Mouse (Mus musculus) MEL (cell line): ENCODE results near the gene Asxl2. TPM values are rescaled to one million over a fixed set of nuclear protein-coding genes. Genes with fewer than 3 reads are reported as not detected.

Source experiments
- DNase-seq: peaks from one replicate; pipeline ENCODE4 v3.0.0; 2011; ENCODE audit warnings: low read depth, low spot score
- H3K27ac ChIP-seq: 2 replicates; pipeline ENCODE4 v1.5.1; 2012; ENCODE audit warnings: low read depth, mild to moderate bottlenecking, control low read depth, low read length, moderate library complexity; ENCODE audit not compliant: control insufficient read depth
- H3K27me3 ChIP-seq, 2 experiments: fragments of 150-350 bp in 1 of 2; sonication (generic) in 1 of 2; 2 replicates each; pipeline ENCODE4 v1.6.1; 2012; ENCODE audit warnings: low read length in 2 of 2, mild to moderate bottlenecking in 2 of 2, improper control_type of control experiment in 1 of 2, moderate library complexity in 1 of 2; ENCODE audit not compliant: insufficient read depth in 2 of 2, control insufficient read depth in 1 of 2
- H3K36me3 ChIP-seq, 2 experiments: 2 replicates each; pipeline ENCODE4 v1.6.1; 2012 to 2014; ENCODE audit warnings: low read length in 2 of 2, improper control_type of control experiment in 1 of 2, inconsistent platforms in 1 of 2, mild to moderate bottlenecking in 1 of 2; ENCODE audit not compliant: insufficient read depth in 2 of 2, control insufficient read depth in 1 of 2
- H3K4me1 ChIP-seq, 2 experiments: fragments of 150-350 bp in 1 of 2; sonication (generic) in 1 of 2; 2 replicates each; pipeline ENCODE4 v1.6.1; 2012; ENCODE audit warnings: low read length in 2 of 2, improper control_type of control experiment in 1 of 2, mild to moderate bottlenecking in 1 of 2; ENCODE audit not compliant: insufficient read depth in 2 of 2, control insufficient read depth in 1 of 2
- H3K4me3 ChIP-seq, 2 experiments: fragments of 150-350 bp in 1 of 2; sonication (generic) in 1 of 2; 2 replicates each; pipeline ENCODE4 v1.5.1; 2012; ENCODE audit warnings: low read depth in 2 of 2, low read length in 2 of 2, mild to moderate bottlenecking in 2 of 2, moderate library complexity in 2 of 2, control low read depth in 1 of 2, improper control_type of control experiment in 1 of 2; ENCODE audit not compliant: control insufficient read depth in 1 of 2, insufficient read depth in 1 of 2
- H3K79me2 ChIP-seq: 2 replicates; pipeline ENCODE4 v1.6.1; 2012; ENCODE audit warnings: mild to moderate bottlenecking, low read length, moderate library complexity; ENCODE audit not compliant: control insufficient read depth, poor library complexity, insufficient read depth
- H3K9ac ChIP-seq: 2 replicates; pipeline ENCODE4 v1.6.1; 2012; ENCODE audit warnings: low read depth, mild to moderate bottlenecking, control low read depth, low read length, moderate library complexity; ENCODE audit not compliant: control insufficient read depth, poor library complexity, severe bottlenecking
- H3K9me3 ChIP-seq: fragments of 150-350 bp; sonication (generic); replicated peaks from 2 replicates; pipeline ENCODE4 v1.6.1; 2012; ENCODE audit warnings: mild to moderate bottlenecking, low read length, improper control_type of control experiment, moderate library complexity; ENCODE audit not compliant: insufficient read depth
- BHLHE40 ChIP-seq: IDR thresholded peaks from 2 replicates; pipeline ENCODE4 v1.6.1; 2012; ENCODE audit warnings: low read depth, mild to moderate bottlenecking, inconsistent platforms, low read length, improper control_type of control experiment, borderline replicate concordance
- CHD1 ChIP-seq: IDR thresholded peaks from 2 replicates; pipeline ENCODE4 v1.6.1; 2012; ENCODE audit warnings: low read depth, mild to moderate bottlenecking, inconsistent platforms, low read length, improper control_type of control experiment
- CHD2 ChIP-seq: IDR thresholded peaks from 2 replicates; pipeline ENCODE4 v1.6.1; 2011; ENCODE audit warnings: low read length, improper control_type of control experiment
- CTCF ChIP-seq, 3 experiments: IDR thresholded peaks in 2 of 3; conservative IDR thresholded peaks in 1 of 3; 2 replicates each; pipeline ENCODE4 v1.5.1; 2011 to 2012; ENCODE audit warnings: low read length in 3 of 3, low read depth in 2 of 3, mild to moderate bottlenecking in 2 of 3, improper control_type of control experiment in 1 of 3, inconsistent platforms in 1 of 3, mixed read lengths in 1 of 3, moderate library complexity in 1 of 3; ENCODE audit not compliant: control insufficient read depth in 1 of 3, insufficient read depth in 1 of 3, poor library complexity in 1 of 3, severe bottlenecking in 1 of 3
- ELF1 ChIP-seq: IDR thresholded peaks from 2 replicates; pipeline ENCODE4 v1.6.1; 2014; ENCODE audit warnings: low read depth, mild to moderate bottlenecking, inconsistent platforms, low read length, improper control_type of control experiment, moderate library complexity
- JUND ChIP-seq: IDR thresholded peaks from 2 replicates; pipeline ENCODE4 v1.6.1; 2011; ENCODE audit warnings: low read depth, mild to moderate bottlenecking, improper control_type of control experiment, low read length
- MAX ChIP-seq: IDR thresholded peaks from 2 replicates; pipeline ENCODE4 v1.6.1; 2011; ENCODE audit warnings: low read length, improper control_type of control experiment
- MEF2A ChIP-seq: IDR thresholded peaks from 2 replicates; pipeline ENCODE4 v1.6.1; 2014; ENCODE audit warnings: low read depth, mild to moderate bottlenecking, inconsistent platforms, low read length, improper control_type of control experiment; ENCODE audit not compliant: poor library complexity, insufficient replicate concordance, severe bottlenecking; ENCODE audit errors: extremely low read depth
- NELFE ChIP-seq: IDR thresholded peaks from 2 replicates; pipeline ENCODE4 v1.6.1; 2011; ENCODE audit warnings: low read depth, low read length, improper control_type of control experiment
- NRF1 ChIP-seq: IDR thresholded peaks from 2 replicates; pipeline ENCODE4 v1.6.1; 2014; ENCODE audit warnings: low read depth, mild to moderate bottlenecking, inconsistent platforms, low read length, improper control_type of control experiment, moderate library complexity; ENCODE audit not compliant: poor library complexity, insufficient read depth, severe bottlenecking
- POLR2AphosphoS2 ChIP-seq: IDR thresholded peaks from 2 replicates; pipeline ENCODE4 v1.6.1; 2011; ENCODE audit warnings: low read length, improper control_type of control experiment
- POLR2AphosphoS5 ChIP-seq: IDR thresholded peaks from 2 replicates; pipeline ENCODE4 v1.6.1; 2012; ENCODE audit warnings: low read depth, borderline replicate concordance, mild to moderate bottlenecking, inconsistent platforms, low read length, moderate library complexity, mixed read lengths
- RCOR1 ChIP-seq: IDR thresholded peaks from 2 replicates; pipeline ENCODE4 v1.6.1; 2012; ENCODE audit warnings: low read depth, mild to moderate bottlenecking, inconsistent platforms, low read length, improper control_type of control experiment
- TCF12 ChIP-seq: IDR thresholded peaks from 2 replicates; pipeline ENCODE4 v1.6.1; 2014; ENCODE audit warnings: low read depth, mild to moderate bottlenecking, inconsistent platforms, low read length, improper control_type of control experiment, moderate library complexity
- UBTF ChIP-seq: IDR thresholded peaks from 2 replicates; pipeline ENCODE4 v1.6.1; 2012; ENCODE audit warnings: low read depth, mild to moderate bottlenecking, inconsistent platforms, low read length, improper control_type of control experiment, moderate library complexity, borderline replicate concordance; ENCODE audit not compliant: insufficient read depth
- USF1 ChIP-seq: IDR thresholded peaks from 2 replicates; pipeline ENCODE4 v1.6.1; 2014; ENCODE audit warnings: low read depth, mild to moderate bottlenecking, inconsistent platforms, low read length, improper control_type of control experiment, moderate library complexity
- ZMIZ1 ChIP-seq: IDR thresholded peaks from 2 replicates; pipeline ENCODE4 v1.6.1; 2012; ENCODE audit warnings: low read depth, mild to moderate bottlenecking, inconsistent platforms, low read length, improper control_type of control experiment, moderate library complexity
- polyA plus RNA-seq, 2 experiments: library from polyadenylated mRNA; stranded (reverse) in 1 of 2; unstranded in 1 of 2; fragments of >175 nt in 1 of 2; fragments of >200 nt in 1 of 2; gene quantifications; 2 replicates each; pipeline versions ENCODE4 v1.2.1 to v1.2.4; 2012; ENCODE audit warnings: low replicate concordance in 2 of 2, low read depth in 1 of 2; ENCODE audit not compliant: insufficient read length in 2 of 2, insufficient read depth in 1 of 2, missing spikeins in 1 of 2
- total RNA-seq: library from RNA; depleted of rRNA; stranded (reverse); fragments of 300-350 nt; gene quantifications from 2 replicates; pipeline ENCODE4 v1.2.3, GENCODE M21; 2012

The Asxl2 gene
- total and polyA plus RNA-seq, 3 experiments: 18.8 to 62.0 (median 26.2) TPM

- TF ChIP-seq JUND: no peak
- 0 out of 2 replicates have a peak, but pooled peaks have one; percentile 31 for TF ChIP-seq ELF1
- no peak for TF ChIP-seq MAX
- TF ChIP-seq NELFE: peak; percentile 18; the same call in 1 of the 2 replicates
These were observed 3.2 kb downstream of the Asxl2 start (continued) for GRCm38 (mm10) chr12:3429681-3430442.

GRCm38 (mm10) chr12:3430443-3430753 lies 3.7 kb downstream of the Asxl2 start:
- Histone ChIP-seq H3K27me3 (no peaks in the 10 kb centered on the region), H3K4me3 (peak overlapping the region; percentile 9 to 19; a peak in 2 of 4 replicates), H3K27ac (peak overlapping the region; percentile 74)

DNA sequence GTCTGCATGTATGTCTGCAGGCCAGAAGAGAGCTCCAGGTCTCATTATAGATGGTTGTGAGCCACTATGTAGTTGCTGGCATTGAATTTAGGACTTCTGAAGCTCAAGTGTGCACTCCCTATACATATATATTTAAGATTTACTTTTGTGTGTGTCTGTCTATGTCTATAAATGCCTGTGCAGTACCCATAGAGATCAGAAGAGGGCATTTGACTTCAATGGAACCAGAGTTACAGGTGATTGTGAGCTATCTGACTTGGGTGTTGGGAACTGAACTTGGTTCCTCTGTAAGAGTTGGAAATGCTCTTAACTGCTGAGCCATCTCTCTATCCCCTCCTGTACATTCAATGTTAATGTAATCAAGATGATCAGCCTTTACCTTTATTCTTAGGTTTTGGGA lies 4.3 kb downstream of the Asxl2 start:
- peak; percentile 53 for DNase-seq
- peaks cover 67% of the 10 kb centered on the region for H3K79me2 ChIP-seq

More at GRCm38 (mm10) chr12:3430443-3430753, 3.7 kb downstream of the Asxl2 start:
- Histone ChIP-seq H3K9me3 (no peaks in the 10 kb centered on the region), H3K9ac (peak overlapping the region; percentile 38; the same call in 1 of the 2 replicates), H3K79me2 (peaks cover 67% of the 10 kb centered on the region), H3K36me3 (peaks cover 7 to 42% of the 10 kb centered on the region in 2 experiments), H3K4me1 (peaks cover 16 to 18% of the 10 kb centered on the region in 2 experiments)
- TF ChIP-seq CTCF (IDR thresholded peaks at IDR 0.05 in 2 of 3, conservative IDR thresholded peaks at IDR 0.05 in 1 of 3; ENCODE audit: control insufficient read depth in 1 of 3, insufficient read depth in 1 of 3, low read depth in 2 of 3, low read length in 3 of 3, poor library complexity in 1 of 3, severe bottlenecking in 1 of 3) (no peak), NRF1 (no peak), POLR2AphosphoS5 (no peak), ZMIZ1 (no peak), UBTF (no peak), MAX (no peak), CHD2 (no peak), MEF2A (no peak), TCF12 (no peak), POLR2AphosphoS2 (no peak), BHLHE40 (no peak)
- no peak for DNase-seq

More for the DNA sequence above, 4.3 kb downstream of the Asxl2 start:
- no peak overlapping the region for H3K27ac ChIP-seq
- no peaks in the 10 kb centered on the region for H3K9me3 ChIP-seq
- H3K4me1 ChIP-seq: peaks cover 16 to 18% of the 10 kb centered on the region in 2 experiments
- no peak for TF ChIP-seq RCOR1
- no peak for TF ChIP-seq USF1
- no peak for TF ChIP-seq CHD1
- TF ChIP-seq CTCF (IDR thresholded peaks at IDR 0.05 in 2 of 3, conservative IDR thresholded peaks at IDR 0.05 in 1 of 3; ENCODE audit: control insufficient read depth in 1 of 3, insufficient read depth in 1 of 3, low read depth in 2 of 3, low read length in 3 of 3, poor library complexity in 1 of 3, severe bottlenecking in 1 of 3): peak in 2 of 3 experiments; percentile 24 to 33; a peak in 3 of 6 replicates
- TF ChIP-seq, all 39 proteins: peak for 1
- no peak overlapping the region for H3K4me3 ChIP-seq
- H3K9ac ChIP-seq: no peak overlapping the region
- no peaks in the 10 kb centered on the region for H3K27me3 ChIP-seq
- peaks cover 7 to 42% of the 10 kb centered on the region in 2 experiments for H3K36me3 ChIP-seq
